Mouse (Mus musculus): ENCODE results near the gene Dapk3.
"Not testable (repeated sequence)": the region's sequence is repeated elsewhere in the genome, so short reads cannot be mapped to it uniquely, and the experiment has no call there.

Gene Dapk3

DNA sequence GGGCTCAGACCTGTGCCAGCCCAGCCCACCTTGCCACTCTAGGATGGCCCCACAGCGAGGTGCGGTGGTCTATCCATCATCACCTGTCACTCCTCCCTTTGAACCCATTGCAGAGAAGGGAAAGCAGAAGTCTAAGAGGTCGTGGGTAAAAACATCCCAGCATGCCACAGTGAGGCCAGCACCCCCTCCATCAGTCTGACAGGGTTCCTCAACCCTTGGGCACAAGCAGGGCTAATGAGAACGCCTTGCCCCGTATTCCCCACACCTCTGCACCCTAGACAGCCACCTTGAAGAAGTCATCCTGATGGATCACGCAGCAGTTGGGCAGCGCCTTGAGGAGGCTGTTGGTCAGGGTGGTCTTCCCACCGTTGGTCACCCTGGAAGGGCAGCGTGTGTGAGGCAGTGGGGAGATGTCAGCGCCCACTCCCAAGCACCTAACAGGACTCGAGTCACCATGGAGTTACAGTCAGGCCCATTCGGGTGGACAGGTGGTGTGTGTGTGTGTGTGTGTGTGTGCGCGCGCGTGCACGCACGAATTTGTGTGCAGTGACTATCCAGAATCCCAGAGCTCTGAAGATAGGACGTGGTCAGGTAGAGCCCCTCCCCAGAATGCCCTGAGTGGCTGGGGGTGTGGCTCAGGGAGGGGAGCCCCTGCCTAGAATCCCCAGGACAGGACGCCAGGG is 17.9 kb downstream of the Dapk3 start:
- no peak for DNase-seq (ENCODE audit: low read depth, low spot score)

GRCm38 (mm10) chr10:81201807-81202758 is 19.3 kb downstream of the Dapk3 start, which contains the start of gene Nmrk2:
Gene Nmrk2, minus strand, starts transcription at chr10:81202051.
- no peak for DNase-seq (ENCODE audit: low read depth, low spot score)

DNA sequence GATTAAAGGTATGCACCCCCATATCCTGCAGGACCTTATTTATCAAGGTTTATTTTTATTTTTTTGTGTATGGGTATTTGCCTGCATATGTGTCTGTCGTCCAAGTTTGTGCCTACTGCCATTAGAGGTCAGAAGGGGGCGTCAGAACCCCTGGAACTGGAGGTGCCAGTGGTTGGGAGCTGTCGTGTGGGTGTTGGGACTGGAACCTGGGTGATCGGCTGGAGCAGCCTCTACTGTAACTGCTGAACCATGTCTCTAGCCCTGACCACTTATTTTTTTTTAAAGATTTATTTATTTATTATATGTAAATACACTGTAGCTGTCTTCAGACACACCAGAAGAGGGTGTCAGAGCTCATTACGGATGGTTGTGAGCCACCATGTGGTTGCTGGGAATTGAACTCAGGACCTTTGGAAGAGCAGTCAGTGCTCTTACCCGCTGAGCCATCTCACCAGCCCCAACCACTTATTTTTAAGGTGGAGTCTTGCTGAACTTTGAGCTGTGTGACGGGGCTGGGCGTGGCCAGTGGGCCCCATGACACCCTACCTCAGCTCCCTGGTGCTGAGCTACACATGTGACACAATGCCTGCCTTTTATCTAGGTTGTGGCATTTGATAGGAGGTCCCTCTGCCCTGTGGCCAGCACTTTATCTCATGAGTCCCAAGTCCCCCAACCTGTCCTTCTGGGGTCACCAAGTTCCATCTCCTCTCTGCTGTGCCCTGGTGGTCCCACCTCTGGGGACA is 20.3 kb downstream of the Dapk3 start:
- DNase-seq (ENCODE audit: low read depth, low spot score), result no peak

- DNase-seq (ENCODE audit: low read depth, low spot score), result no peak
Observed at GRCm38 (mm10) chr10:81204137-81204536, 21.3 kb downstream of the Dapk3 start.

DNA sequence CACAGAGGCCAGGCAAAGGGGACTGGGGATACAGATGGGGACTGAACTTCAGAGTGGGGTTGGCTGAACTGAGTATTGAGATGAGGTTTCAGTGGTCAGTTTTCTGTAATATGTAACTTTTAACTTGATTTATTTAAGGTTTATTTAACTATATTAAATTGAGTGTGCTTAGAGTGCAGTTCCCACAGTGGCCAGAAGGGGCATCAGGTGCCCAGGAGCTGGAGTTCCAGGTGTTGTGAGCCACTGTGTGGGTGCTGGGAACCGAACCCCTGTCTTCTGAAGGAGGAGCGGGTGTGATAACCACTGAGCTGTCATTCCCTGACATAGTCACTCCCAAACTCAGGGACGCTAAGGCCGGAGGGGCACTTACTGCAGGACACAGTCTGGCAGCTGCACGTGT is 27.3 kb downstream of the Dapk3 start:
- DNase-seq (ENCODE audit: low read depth, low spot score), result no peak

- DNase-seq (ENCODE audit: low read depth, low spot score), result no peak
Observed at GRCm38 (mm10) chr10:81216260-81216659, 33.5 kb downstream of the Dapk3 start.

DNA sequence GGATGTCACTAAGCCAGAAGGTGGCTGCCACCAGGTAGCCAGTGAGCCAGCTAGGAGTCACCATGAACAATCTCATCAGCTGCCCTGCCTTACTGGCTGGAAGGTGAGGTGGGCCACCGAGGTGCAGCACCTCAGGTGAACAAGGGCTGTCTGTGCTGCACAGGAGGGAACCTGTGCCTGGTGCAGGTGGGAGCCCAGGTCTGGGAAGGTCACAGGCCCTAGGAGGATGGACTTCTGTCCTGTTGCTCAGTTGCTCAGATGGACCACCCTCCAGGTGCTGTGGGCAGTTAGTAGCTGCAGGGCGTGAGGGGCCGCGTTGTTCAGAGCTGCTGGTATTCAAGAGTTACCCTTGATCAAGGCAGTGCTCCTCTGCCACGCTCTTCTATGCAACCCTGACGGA is 34.0 kb downstream of the Dapk3 start:
- DNase-seq (ENCODE audit: low read depth, low spot score), result no peak

GRCm38 (mm10) chr10:81217267-81217666 is 34.5 kb downstream of the Dapk3 start:
- DNase-seq (ENCODE audit: low read depth, low spot score), result not testable (repeated sequence)

DNA sequence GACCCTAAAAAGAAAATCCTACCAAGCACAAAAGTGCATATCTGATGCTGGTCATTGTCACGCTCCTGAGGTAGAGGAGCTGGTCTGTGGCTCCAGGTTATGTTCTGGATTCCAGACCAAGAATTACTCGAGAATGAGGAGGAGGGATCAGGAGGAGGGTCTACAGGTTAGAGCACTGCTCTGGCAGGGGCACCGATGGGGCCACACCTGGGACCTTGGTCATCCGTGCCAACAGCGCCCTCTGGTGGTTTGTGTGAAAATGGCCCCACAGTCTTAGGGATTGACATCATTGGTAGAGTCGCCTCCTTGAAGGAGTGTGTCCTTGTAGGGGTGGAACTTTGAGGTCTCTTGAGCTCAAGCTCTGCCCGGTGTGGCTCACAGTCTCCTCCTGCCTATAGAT is 35.2 kb downstream of the Dapk3 start:
- DNase-seq (ENCODE audit: low read depth, low spot score), result no peak

DNA sequence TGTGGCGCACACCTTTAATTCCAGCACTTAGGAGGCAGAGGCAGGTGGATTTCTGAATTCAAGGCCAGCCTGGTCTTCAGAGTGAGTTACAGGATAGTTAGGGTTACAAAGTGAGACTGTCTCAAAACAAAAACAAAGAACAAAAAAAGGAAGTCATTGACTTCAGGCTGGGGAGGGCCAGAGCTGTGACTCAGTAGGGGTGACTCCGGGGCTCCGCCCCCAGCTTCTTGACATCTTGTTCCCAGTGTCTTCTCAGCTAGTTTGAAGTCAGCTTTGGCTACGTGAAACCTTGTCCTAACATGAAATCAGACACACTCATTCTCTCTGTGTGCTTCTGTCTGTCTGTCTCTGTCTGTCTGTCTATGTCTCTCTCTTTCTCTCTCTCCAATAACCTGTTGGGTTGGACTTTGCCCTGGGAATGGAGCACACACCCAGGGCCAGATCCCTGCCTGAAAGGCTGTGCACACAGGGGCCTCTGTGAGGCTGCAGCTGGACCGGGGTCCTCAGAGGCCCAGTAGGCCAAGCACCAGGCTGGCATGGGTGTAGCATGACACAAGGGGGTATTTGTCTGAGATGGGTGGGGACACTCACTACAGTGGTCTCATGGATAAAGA is 38.7 kb downstream of the Dapk3 start:
- DNase-seq (ENCODE audit: low read depth, low spot score), result no peak

GRCm38 (mm10) chr10:81223731-81224130 is 40.9 kb downstream of the Dapk3 start:
- DNase-seq (ENCODE audit: low read depth, low spot score), result not testable (repeated sequence)

DNA sequence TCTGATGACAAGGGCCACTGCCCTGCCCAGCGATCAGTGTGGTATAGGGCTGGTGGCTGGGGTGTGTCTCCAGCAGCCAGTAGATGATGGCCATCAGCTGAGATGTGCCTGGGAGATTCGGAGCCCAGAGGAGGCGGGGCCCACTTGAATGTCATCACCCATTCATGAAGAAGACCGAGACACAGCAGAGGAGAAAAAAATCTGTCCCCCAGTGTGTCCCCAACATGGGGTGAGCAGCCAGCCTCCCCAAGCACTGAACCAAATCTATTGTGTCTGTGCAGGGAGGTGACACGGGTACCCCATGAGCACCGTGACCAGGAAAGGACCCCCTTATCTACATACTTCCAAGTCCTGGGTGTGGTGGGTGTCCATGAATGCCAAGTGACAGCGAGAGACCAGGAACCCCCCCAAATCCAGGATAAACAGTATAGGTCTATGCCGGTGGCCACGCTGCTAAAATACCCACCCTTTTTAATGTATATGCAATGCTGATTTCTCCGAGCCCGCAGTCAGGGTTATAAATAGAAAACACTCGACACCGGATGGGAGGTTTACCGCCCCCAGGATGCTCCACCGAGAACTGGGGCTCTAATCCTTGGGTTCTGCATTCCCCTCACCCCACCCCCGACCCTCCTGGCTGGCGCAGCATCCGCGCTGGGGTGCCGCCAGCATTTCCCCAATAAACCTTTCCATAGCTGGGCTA is 47.1 kb downstream of the Dapk3 start:
- no peak for DNase-seq (ENCODE audit: low read depth, low spot score)

GRCm38 (mm10) chr10:81230438-81231332 is 47.9 kb downstream of the Dapk3 start, which contains the start of gene Atcay:
Gene Atcay, minus strand, starts transcription at chr10:81230833.
- DNase-seq (ENCODE audit: low read depth, low spot score), result no peak

GRCm38 (mm10) chr10:81231436-81231835 is 48.6 kb downstream of the Dapk3 start:
- no peak for DNase-seq (ENCODE audit: low read depth, low spot score)

GRCm38 (mm10) chr10:81232580-81233225 is 49.9 kb downstream of the Dapk3 start, which contains the start of gene Zfr2:
Gene Zfr2, plus strand, starts transcription at chr10:81233155.
- DNase-seq (ENCODE audit: low read depth, low spot score), result peak; percentile 79

DNA sequence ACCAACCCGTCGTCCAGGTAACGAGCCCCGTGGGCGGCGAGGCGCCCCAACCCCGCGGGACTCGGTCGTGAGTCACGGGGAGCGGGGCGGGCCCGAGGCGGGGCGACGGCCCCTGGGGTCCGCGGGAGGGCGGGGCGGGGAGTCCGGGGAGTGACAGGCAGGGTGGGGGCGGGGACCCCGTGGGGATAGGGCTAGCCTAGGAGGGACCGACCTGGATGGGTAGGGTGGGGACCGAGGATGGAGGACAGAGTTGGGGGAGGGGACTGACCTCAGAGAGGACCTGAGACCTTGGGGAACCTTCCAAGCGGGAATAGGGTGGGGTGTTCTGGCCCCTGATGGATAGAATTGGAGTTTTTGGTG is 50.4 kb downstream of the Dapk3 start:
- DNase-seq (ENCODE audit: low read depth, low spot score), result no peak

- no peak for DNase-seq (ENCODE audit: low read depth, low spot score)
Observed at GRCm38 (mm10) chr10:81234206-81234605, 51.4 kb downstream of the Dapk3 start.

DNA sequence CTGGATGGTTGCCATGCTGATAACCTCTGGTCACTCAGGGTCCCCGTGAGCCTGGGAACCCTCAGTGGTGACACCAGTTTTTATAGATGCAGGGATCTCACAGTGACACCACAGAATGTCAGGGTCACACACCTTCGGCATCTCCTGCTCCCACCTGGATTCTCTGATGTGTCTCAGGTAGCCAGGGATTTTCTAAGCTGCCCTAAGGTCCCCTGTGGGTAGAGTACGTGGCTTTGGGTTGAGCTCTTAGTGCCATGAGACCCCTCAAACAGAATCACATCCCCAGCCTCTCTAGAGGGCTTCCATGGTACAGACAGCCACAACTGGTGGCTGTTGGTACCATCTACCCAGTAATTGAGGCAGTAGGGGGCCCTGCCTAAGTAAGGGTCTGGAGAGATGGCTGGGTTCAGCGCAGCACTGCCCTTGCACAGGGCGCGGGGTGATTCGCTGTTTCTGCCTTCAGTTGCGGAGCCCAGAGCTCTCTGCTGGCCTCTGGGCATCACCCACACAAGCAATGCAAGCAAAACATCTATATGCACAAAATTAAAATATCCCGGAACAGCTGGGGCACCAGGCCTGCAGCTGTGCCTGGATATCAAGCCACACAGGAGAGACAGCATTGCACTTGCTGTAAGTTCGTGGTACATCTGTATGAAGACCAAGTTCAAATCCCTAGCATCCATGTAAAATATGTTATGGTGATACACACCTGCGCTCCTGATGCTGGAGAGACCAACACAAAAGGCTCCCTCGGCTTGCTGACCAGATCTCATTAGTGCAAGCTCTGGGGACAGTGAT is 53.9 kb downstream of the Dapk3 start:
- DNase-seq (ENCODE audit: low read depth, low spot score), result no peak

DNA sequence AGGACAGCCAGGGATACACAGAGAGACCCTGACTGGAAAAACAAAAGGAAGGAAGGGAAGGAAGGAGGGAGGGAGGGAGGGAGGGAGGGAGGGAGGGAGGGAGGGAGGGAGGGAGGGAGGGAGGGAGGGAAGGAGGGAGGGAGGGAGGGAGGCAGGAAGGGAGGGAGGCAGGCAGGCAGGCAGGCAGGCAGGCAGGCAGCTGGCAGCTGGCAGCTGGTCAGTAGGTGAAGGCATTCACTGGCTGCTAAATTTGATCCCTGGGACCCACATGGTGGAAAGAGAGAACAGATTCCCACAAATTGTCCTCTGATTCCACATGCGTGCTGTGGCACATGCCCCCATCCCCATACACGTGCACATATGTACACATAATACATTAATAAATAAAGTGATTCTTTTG is 55.8 kb downstream of the Dapk3 start:
- no peak for DNase-seq (ENCODE audit: low read depth, low spot score)

All from WW6 (cell line).